Mouse (Mus musculus) liver, embryonic 16.5 days (tissue): ENCODE data around the gene Nod1. TPM values are rescaled to one million over a fixed set of nuclear protein-coding genes. Genes with fewer than 3 reads are reported as not detected.

Experiments used
- ATAC-seq: fragments of 200-750 bp; cut with Nextera tagmentation; 2 replicates; pipeline ENCODE4 v1.8.0; 2017; ENCODE audit warnings: low read depth, mild to moderate bottlenecking, moderate number of reproducible peaks, moderate library complexity
- H3K27ac ChIP-seq: fragments of 300-500 bp; sonication (generic); 2 replicates; pipeline ENCODE4 v1.5.1; 2014; ENCODE audit warnings: mild to moderate bottlenecking, low read length
- H3K27me3 ChIP-seq: fragments of 300-500 bp; sonication (generic); 2 replicates; pipeline ENCODE4 v1.6.1; 2014; ENCODE audit warnings: low read depth, low read length, mixed read lengths; ENCODE audit not compliant: control insufficient read depth, insufficient read depth
- H3K36me3 ChIP-seq: fragments of 300-500 bp; sonication (generic); 2 replicates; pipeline ENCODE4 v1.6.1; 2014; ENCODE audit warnings: mild to moderate bottlenecking; ENCODE audit not compliant: control insufficient read depth, insufficient read depth
- H3K4me1 ChIP-seq: fragments of 300-500 bp; sonication (generic); 2 replicates; pipeline ENCODE4 v1.6.1; 2014; ENCODE audit warnings: low read depth, low read length, mixed read lengths; ENCODE audit not compliant: control insufficient read depth
- H3K4me2 ChIP-seq: fragments of 300-500 bp; sonication (generic); 2 replicates; pipeline ENCODE4 v1.6.1; 2014; ENCODE audit warnings: low read depth, low read length, mixed read lengths
- H3K4me3 ChIP-seq: fragments of 300-500 bp; sonication (generic); 2 replicates; pipeline ENCODE4 v1.5.1; 2014; ENCODE audit warnings: low read depth, mild to moderate bottlenecking, low read length
- H3K9ac ChIP-seq: fragments of 300-500 bp; sonication (generic); 2 replicates; pipeline ENCODE4 v1.6.1; 2014; ENCODE audit warnings: low read depth, low read length
- H3K9me3 ChIP-seq: fragments of 300-500 bp; sonication (generic); replicated peaks from 2 replicates; pipeline ENCODE4 v1.6.1; 2016; ENCODE audit warnings: low read length; ENCODE audit not compliant: control insufficient read depth
- WGBS: fragments of 180-500 bp; shearing (Covaris S2); extraction: QIAGEN DNeasy Blood & Tissue Kit; methylation state at CpG from one replicate; pipeline ENCODE4 v1.1.7; 2014; ENCODE audit not compliant: insufficient replicate concordance; 5-methylcytosine and 5-hydroxymethylcytosine counted together
- polyA plus RNA-seq: library from polyadenylated mRNA; unstranded; fragments of >200 nt; fragmentation: Nextera tagmentation; extraction: Ambion mirVana; gene quantifications from 2 replicates; pipeline ENCODE4 v1.2.1, GENCODE M21; 2015

Nod1 gene
- polyA plus RNA-seq, 1 experiment from 2014 or later, result 3.0 TPM

DNA sequence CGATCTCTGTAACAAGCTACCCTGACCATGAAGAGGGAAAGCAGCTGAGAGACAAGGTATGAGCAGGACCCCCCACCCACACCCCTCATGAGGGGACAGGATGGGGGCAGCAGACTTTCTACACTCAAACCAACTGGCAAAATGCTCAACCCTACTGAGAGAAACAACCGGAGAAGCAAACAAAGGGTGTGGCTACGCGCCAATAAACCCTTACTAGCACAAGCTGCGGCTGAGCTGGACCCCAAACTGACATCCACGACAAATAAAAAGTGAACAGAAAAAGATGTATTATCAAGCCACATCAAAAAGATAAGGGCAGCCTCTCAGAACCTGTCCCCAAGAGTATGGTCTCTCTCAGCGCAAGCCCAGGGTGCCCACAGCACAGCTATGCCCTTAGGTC, 32.3 kb downstream of the Nod1 start:
- no peak overlapping the region for H3K4me2 ChIP-seq
- H3K27me3 ChIP-seq, result peaks cover 3% of the 10 kb centered on the region; the same call in 1 of the 2 replicates
- no peaks in the 10 kb centered on the region for H3K36me3 ChIP-seq
- no peaks in the 10 kb centered on the region for H3K9me3 ChIP-seq
- no peak overlapping the region for H3K4me3 ChIP-seq
- no peak overlapping the region for H3K9ac ChIP-seq
- ATAC-seq, result no peak
- no peaks in the 10 kb centered on the region; the same call in 1 of the 2 replicates for H3K4me1 ChIP-seq
- 47% methylated on average over 7 of the region's 7 CpGs for WGBS
- H3K27ac ChIP-seq, result no peak overlapping the region

DNA sequence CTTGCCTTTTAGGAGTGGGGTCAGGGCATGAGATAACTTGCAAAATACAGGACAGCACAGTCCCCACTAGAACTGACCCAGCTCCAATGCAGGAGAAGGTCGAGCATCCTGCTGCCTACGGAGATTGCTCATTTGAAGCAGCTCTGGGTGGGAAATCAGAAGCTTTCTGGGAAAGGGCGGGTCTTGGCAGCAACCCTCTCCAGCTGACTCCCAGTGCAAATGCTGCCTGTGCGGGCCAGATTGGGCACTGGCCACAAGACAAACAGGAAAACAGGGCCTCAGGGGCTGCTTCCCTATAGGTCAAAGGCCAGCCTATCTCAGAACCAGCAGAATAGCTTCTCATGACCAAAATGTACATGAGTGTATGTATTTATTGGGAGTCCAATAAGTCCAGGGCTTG, 32.8 kb downstream of the Nod1 start:
- Histone ChIP-seq H3K27ac (no peak overlapping the region), H3K27me3 (peaks cover 3% of the 10 kb centered on the region; the same call in 1 of the 2 replicates), H3K4me3 (no peak overlapping the region), H3K4me1 (no peaks in the 10 kb centered on the region; the same call in 1 of the 2 replicates), H3K9ac (no peak overlapping the region), H3K4me2 (no peak overlapping the region), H3K36me3 (no peaks in the 10 kb centered on the region), H3K9me3 (no peaks in the 10 kb centered on the region)
- ATAC-seq, result peak; percentile 37
- 13% methylated on average over 4 of the region's 4 CpGs for WGBS

DNA sequence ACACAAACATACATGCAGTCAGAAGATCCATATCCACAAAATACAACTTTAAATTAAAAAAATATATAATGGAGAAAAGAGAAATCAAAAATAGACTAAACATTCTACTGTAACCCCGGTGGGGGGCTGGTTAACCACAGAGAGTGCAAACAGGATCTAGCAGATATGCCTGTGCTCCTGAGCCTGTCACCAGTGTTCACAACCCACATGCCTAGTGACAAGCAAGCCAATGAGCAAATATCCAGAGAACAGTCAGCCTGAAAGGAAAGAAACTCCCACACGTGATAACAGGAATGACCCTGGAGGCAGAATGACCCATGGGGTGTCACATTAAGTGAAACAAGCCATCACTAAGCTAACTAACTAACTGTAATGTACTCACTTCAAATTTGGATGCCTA, 35.9 kb downstream of the Nod1 start:
- ATAC-seq, result no peak

DNA sequence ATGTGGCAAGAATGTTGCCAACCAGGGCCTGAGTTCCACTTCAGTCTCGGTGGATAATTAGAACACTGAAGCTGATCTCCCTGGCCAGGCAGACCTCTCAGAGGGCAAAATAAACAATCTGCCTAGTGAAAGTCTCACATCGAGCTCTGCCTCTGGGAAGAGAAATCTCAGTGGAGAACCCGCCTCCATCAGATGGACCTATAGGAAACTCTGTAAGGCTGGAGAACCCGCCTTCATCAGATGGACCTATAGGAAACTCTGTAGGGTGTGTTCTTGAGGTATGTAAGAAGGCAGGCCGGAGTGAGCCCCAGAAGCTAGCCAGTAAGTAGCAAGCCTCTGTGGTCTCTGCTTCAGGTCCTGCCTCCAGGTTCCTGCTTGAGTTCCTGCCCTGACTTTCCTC, 37.5 kb downstream of the Nod1 start:
- no peaks in the 10 kb centered on the region for H3K27me3 ChIP-seq
- H3K4me3 ChIP-seq, result no peak overlapping the region
- no peak overlapping the region for H3K27ac ChIP-seq
- no peak overlapping the region for H3K9ac ChIP-seq
- WGBS, result 55% methylated on average over 5 of the region's 5 CpGs
- ATAC-seq, result no peak
- no peaks in the 10 kb centered on the region; the same call in 1 of the 2 replicates for H3K4me1 ChIP-seq
- H3K36me3 ChIP-seq, result no peaks in the 10 kb centered on the region
- no peak overlapping the region for H3K4me2 ChIP-seq
- no peaks in the 10 kb centered on the region for H3K9me3 ChIP-seq

More for the DNA sequence above, 35.9 kb downstream of the Nod1 start:
- Histone ChIP-seq H3K36me3 (no peaks in the 10 kb centered on the region), H3K9ac (no peak overlapping the region), H3K4me1 (no peaks in the 10 kb centered on the region; the same call in 1 of the 2 replicates), H3K4me2 (no peak overlapping the region), H3K4me3 (no peak overlapping the region), H3K27me3 (no peaks in the 10 kb centered on the region), H3K9me3 (no peaks in the 10 kb centered on the region), H3K27ac (no peak overlapping the region)
- WGBS, result 11% methylated on average over 2 of the region's 2 CpGs

DNA sequence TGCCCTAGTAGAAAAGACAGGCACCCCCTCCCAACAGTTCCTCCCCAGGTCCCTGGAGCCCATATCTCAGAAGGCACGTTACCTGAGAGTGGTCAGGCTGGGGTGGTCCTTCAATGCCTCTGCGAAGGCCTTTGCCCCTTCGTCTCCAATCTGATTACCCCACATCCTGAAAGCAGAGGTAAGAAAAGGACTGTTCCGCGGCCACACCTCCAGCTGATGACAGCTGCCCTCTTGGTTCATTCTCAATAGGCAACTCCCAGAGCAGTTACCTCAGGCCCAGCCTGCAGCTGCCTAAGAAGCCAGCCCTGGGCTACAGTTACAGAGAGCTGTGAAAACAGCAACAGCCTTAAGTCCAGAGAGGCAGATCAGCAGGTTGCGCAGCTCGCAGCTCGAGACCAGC, 38.1 kb downstream of the Nod1 start:
- Histone ChIP-seq H3K9ac (no peak overlapping the region), H3K36me3 (no peaks in the 10 kb centered on the region), H3K4me2 (0 out of 2 replicates have a peak overlapping the region, but pooled peaks have one; percentile 4), H3K27ac (no peak overlapping the region), H3K4me1 (no peaks in the 10 kb centered on the region), H3K9me3 (no peaks in the 10 kb centered on the region), H3K27me3 (no peaks in the 10 kb centered on the region), H3K4me3 (no peak overlapping the region)
- no peak for ATAC-seq
- WGBS, result 58% methylated on average over 8 of the region's 8 CpGs

DNA sequence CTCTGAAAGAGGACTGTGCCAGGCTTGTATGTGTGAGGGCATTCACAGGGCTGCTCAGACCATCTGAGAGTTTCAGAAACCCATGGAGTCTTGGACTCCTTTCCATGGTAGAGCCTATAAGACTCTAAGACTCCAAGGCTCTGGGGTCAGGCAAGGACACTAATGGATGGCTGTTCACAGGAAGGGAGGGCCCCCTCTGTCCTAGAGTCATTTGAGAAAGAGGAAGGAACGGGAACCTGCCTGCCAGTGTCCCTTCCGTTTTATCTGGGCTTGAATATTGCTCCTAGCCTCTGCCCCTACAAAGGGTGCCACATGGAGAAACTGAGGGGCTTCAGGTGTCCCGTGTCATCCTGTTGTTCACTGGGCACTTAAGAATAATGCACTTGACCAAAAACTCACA, 38.5 kb downstream of the Nod1 start:
- Histone ChIP-seq H3K4me2 (no peak overlapping the region), H3K27ac (no peak overlapping the region), H3K27me3 (no peaks in the 10 kb centered on the region), H3K9me3 (no peaks in the 10 kb centered on the region), H3K4me1 (no peaks in the 10 kb centered on the region), H3K9ac (no peak overlapping the region), H3K36me3 (no peaks in the 10 kb centered on the region), H3K4me3 (no peak overlapping the region)
- ATAC-seq, result 0 out of 2 replicates have a peak, but pooled peaks have one; percentile 21
- 26% methylated on average over 3 of the region's 3 CpGs for WGBS

DNA sequence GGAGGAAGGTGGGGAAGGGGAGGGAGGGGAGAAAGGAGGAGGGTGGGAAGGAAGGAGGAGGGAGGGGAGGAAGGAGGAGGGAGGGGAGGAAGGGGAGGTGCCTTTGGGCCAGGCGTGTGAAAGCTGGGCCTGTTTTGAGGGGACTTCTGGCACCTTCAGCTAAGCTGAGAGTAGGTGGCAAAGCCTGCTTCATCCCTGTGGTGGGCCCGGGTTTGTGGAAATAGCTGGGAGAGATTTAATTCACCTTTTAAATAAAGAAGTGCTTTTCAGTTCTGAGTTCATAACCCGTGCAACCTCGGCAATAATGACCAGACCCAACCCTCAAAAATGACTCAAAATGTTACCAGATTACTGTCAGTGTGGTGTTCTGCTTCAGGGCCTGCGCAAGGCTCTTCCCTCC, 39.2 kb downstream of the Nod1 start:
- Histone ChIP-seq H3K4me3 (no peak overlapping the region), H3K4me1 (no peaks in the 10 kb centered on the region), H3K27me3 (no peaks in the 10 kb centered on the region), H3K9ac (no peak overlapping the region), H3K9me3 (no peaks in the 10 kb centered on the region), H3K36me3 (no peaks in the 10 kb centered on the region), H3K27ac (no peak overlapping the region), H3K4me2 (no peak overlapping the region)
- no peak for ATAC-seq
- 58% methylated on average over 5 of the region's 5 CpGs for WGBS

DNA sequence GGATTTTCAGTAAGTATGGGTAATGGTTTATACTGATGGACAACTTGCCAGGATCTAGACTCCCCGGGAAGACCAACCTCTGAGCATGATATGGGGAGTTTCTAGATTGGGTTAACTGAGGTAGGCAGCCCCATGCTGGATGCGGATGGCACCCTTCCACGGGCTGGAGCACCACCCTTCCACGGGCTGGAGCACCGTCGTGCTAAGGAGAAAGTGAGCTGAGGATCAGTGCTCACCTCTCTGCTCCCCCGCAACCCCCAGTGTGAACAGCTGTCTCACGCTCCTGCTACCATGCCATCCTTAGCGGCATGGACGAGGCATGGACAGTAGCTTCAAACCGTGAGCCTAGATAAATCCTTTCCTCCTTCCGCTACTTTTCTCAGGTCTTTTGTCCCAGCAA, 39.9 kb downstream of the Nod1 start:
- 79% methylated on average over 12 of the region's 12 CpGs for WGBS

DNA sequence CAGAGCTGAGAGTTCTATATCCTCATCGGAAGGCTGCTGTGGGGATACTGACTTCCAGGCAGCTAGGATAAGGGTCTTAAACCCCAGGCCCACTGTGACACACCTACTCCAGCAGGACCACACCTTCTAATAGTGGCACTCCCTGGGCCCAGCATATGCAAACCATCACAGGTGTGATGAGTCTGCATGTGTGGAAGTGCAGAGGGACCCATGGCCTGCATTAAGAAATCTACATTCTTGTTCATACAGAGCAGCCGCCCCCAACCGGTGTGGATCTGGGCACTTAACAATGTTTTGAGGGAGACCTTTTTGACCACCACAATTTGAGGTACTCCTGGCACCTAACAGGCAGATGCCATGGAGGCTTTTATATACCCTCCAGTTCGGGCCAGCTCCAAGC, 40.8 kb downstream of the Nod1 start:
- 71% methylated on average over 4 of the region's 4 CpGs for WGBS
- Histone ChIP-seq H3K9ac (no peak overlapping the region), H3K9me3 (no peaks in the 10 kb centered on the region), H3K27ac (no peak overlapping the region), H3K4me1 (no peaks in the 10 kb centered on the region), H3K4me2 (no peak overlapping the region), H3K36me3 (no peaks in the 10 kb centered on the region), H3K27me3 (no peaks in the 10 kb centered on the region), H3K4me3 (no peak overlapping the region)
- no peak for ATAC-seq

More for the DNA sequence above, 39.9 kb downstream of the Nod1 start:
- Histone ChIP-seq H3K4me3 (no peak overlapping the region), H3K36me3 (no peaks in the 10 kb centered on the region), H3K27ac (no peak overlapping the region), H3K4me1 (no peaks in the 10 kb centered on the region), H3K27me3 (no peaks in the 10 kb centered on the region), H3K9me3 (no peaks in the 10 kb centered on the region), H3K4me2 (no peak overlapping the region), H3K9ac (no peak overlapping the region)
- no peak for ATAC-seq
